Mouse (Mus musculus) forebrain, embryonic 15.5 days (tissue): ENCODE data around the gene Chst11. TPM values are rescaled to one million over a fixed set of nuclear protein-coding genes. Genes with fewer than 3 reads are reported as not detected.

Experiments used
- ATAC-seq: fragments of 200-750 bp; cut with Nextera tagmentation; replicated peaks from 2 replicates; pipeline ENCODE4 v1.8.0; 2017; ENCODE audit warnings: mild to moderate bottlenecking, moderate TSS enrichment, moderate library complexity
- H3K27ac ChIP-seq: fragments of 300-500 bp; sonication (generic); replicated peaks from 2 replicates; pipeline ENCODE4 v1.5.1; 2015; ENCODE audit warnings: mild to moderate bottlenecking, inconsistent platforms
- H3K27me3 ChIP-seq: fragments of 300-500 bp; sonication (generic); 2 replicates; pipeline ENCODE4 v1.6.1; 2015; ENCODE audit warnings: inconsistent platforms
- H3K36me3 ChIP-seq: fragments of 300-500 bp; sonication (generic); 2 replicates; pipeline ENCODE4 v1.6.1; 2015; ENCODE audit warnings: mild to moderate bottlenecking, inconsistent platforms
- H3K4me1 ChIP-seq: fragments of 300-500 bp; sonication (generic); 2 replicates; pipeline ENCODE4 v1.6.1; 2015; ENCODE audit warnings: inconsistent platforms
- H3K4me2 ChIP-seq: fragments of 300-500 bp; sonication (generic); replicated peaks from 2 replicates; pipeline ENCODE4 v1.6.1; 2015; ENCODE audit warnings: mild to moderate bottlenecking, inconsistent platforms
- H3K4me3 ChIP-seq: fragments of 300-500 bp; sonication (generic); 2 replicates; pipeline ENCODE4 v1.5.1; 2015; ENCODE audit warnings: mild to moderate bottlenecking, inconsistent platforms
- H3K9ac ChIP-seq: fragments of 300-500 bp; sonication (generic); replicated peaks from 2 replicates; pipeline ENCODE4 v1.6.1; 2015; ENCODE audit warnings: mild to moderate bottlenecking, inconsistent platforms
- H3K9me3 ChIP-seq: fragments of 300-500 bp; sonication (generic); 2 replicates; pipeline ENCODE4 v1.6.1; 2016; ENCODE audit warnings: inconsistent platforms
- WGBS: fragments of 180-500 bp; shearing (Covaris S2); methylation state at CpG from one replicate; pipeline ENCODE4 v1.1.7; 2015; ENCODE audit warnings: mixed read lengths; 5-methylcytosine and 5-hydroxymethylcytosine counted together
- polyA plus RNA-seq: library from polyadenylated mRNA; unstranded; fragments of >200 nt; fragmentation: Nextera tagmentation; extraction: Ambion mirVana; gene quantifications from 2 replicates; pipeline ENCODE4 v1.2.1, GENCODE M21; 2015

The Chst11 gene
- polyA plus RNA-seq = 3.1 TPM in 2 replicates

DNA sequence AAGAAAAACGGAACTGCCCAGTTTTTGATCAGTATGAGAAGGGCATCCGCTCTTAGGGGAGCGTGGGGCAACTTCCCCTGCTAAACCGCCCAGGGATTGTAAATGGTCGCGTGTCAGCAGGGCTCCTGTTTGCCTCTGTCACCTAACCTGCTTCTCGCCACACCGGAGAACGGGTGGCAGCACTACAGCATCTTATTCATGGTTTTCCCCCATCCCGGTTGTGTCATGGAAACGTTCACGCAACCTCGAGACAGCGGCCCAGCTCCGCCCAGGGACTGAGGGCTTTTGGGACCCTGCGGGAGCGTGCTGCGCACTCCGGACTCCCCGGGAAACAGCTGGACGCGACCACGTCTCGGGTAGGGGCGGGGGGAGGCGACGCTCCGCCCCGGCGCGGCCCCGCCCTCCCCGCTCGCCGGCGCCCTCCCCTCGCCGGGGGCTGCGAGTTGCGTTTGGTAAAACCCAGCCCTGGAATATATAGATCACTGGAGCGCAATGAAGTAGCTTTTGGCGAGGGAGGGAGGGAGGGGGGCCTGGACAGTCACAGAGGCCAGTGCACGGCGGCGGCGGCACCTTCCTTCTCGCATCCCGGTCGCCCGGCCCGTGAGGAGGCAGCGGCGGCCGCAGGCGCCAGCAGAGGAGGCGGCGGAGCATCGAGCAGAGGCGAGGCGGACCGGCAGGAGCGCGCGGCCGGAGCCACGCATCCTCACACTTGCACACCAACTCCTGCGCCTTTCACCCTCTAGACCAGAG is at the start of gene Chst11:
Gene Chst11, plus strand, starts transcription at position 549 of the 750 bp plus-strand sequence.
- ATAC-seq = peak; percentile 85
- Histone ChIP-seq H3K27me3 (peaks cover 10% of the 10 kb centered on the region; the same call in 1 of the 2 replicates), H3K4me1 (peaks cover 31% of the 10 kb centered on the region), H3K27ac (peak within 1 kb of the TSS; percentile 80), H3K9me3 (no peaks in the 10 kb centered on the region), H3K36me3 (no peaks in the 10 kb centered on the region), H3K4me2 (peak within 1 kb of the TSS; percentile 83), H3K9ac (peak within 1 kb of the TSS; percentile 85), H3K4me3 (peak within 1 kb of the TSS; percentile 88)
- WGBS = under 1% methylated on average over 67 of the region's 67 CpGs

DNA sequence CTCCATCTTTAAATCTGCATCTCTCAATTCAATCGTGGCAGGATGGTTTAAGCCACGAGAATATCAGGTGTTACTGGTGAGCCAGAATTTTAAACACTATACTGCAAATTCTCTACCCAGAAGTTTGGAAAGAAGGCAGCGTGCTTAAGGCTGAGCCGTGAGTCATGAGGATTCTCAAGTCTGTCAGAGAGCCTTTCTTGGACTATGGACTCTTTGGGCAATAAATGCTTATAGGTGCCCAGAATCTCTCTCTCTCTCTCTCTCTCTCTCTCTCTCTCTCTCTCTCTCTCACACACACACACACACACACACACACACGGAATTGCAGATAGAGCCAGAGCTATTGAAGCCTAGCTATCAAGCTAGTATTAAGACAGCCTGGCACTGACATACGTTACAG is 49.5 kb upstream of the Chst11 start:
- WGBS = 88% methylated on average over 6 of the region's 6 CpGs
- Histone ChIP-seq H3K4me2 (no peak overlapping the region), H3K27me3 (no peaks in the 10 kb centered on the region), H3K9me3 (no peaks in the 10 kb centered on the region), H3K9ac (no peak overlapping the region), H3K27ac (no peak overlapping the region), H3K4me3 (no peak overlapping the region), H3K4me1 (no peaks in the 10 kb centered on the region), H3K36me3 (no peaks in the 10 kb centered on the region)
- ATAC-seq = no peak

DNA sequence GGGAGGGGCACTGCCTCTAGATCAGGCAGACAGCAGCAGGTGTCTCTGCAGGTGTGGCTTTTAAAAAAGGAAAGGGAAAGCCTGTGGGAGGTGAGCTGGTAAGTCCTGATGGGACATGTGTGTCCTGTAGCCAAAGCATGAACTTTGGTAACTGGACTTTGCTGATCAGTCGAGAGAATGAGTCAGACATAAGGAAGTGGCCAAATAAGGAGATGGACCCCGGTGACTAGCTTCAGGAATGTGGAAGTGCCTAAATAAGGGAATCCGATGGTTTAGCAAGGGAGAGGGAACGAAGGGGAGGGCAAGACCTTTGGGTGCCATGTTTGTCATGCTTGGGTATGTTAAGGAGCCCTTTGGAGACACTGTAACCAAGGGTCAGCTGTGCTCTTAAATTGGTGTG is 31.9 kb upstream of the Chst11 start:
- H3K27me3 ChIP-seq = no peaks in the 10 kb centered on the region
- no peaks in the 10 kb centered on the region for H3K36me3 ChIP-seq
- no peak overlapping the region for H3K4me2 ChIP-seq
- WGBS = 88% methylated on average over 4 of the region's 4 CpGs
- peaks cover 3% of the 10 kb centered on the region; the same call in 1 of the 2 replicates for H3K9me3 ChIP-seq
- no peaks in the 10 kb centered on the region for H3K4me1 ChIP-seq
- H3K9ac ChIP-seq = no peak overlapping the region
- no peak for ATAC-seq
- no peak overlapping the region for H3K27ac ChIP-seq
- H3K4me3 ChIP-seq = no peak overlapping the region

DNA sequence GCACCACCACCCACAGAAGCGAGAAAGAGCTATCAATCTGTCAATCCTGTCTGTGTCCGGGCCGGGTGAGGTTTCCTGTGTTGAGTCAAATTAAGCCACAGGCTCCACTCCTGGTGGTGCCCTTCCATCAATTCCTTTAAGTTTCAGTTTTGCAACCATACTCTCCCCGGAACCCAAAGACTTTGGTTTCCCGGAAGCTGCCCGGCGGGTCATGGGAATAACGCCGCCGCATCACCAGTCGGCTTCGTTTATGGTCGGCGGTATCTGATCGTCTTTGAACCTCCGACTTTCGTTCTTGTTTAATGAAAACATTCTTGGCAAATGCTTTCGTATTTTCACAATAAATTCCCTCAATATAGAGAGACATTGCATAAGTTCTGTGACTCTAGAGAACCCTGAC is 30.2 kb upstream of the Chst11 start:
- Histone ChIP-seq H3K36me3 (no peaks in the 10 kb centered on the region), H3K9ac (no peak overlapping the region), H3K4me1 (no peaks in the 10 kb centered on the region), H3K4me2 (no peak overlapping the region), H3K4me3 (no peak overlapping the region), H3K27ac (no peak overlapping the region), H3K27me3 (no peaks in the 10 kb centered on the region), H3K9me3 (peaks cover 3% of the 10 kb centered on the region; the same call in 1 of the 2 replicates)
- WGBS = 93% methylated on average over 18 of the region's 18 CpGs
- ATAC-seq = no peak

DNA sequence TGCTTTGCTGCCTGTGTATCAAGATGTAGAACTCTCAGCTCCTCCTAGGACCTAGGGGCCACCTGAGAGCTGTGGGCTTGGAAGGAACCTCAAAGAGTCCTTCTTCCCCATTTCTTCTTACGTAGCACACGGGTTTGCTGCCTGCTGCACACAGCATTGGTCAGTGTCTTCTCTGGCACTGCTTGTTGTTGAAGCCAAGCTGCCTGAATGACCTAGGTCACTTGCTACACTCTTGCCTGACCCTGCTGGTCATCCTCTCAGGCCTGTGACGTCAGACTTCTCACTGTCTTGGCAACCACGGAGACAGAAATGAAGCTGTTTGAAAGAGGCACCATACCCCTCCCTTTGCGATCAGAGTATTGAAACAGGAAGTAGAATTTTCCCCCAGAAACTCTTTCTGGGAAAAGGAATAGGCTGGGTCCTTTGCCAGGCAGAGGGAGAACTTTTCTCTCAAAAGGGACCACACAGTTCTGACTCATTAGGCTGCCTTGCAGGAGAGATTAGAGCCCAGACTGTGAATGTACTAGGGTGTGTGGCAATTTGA is 27.0 kb upstream of the Chst11 start:
- no peak for ATAC-seq
- Histone ChIP-seq H3K4me2 (no peak overlapping the region), H3K27ac (no peak overlapping the region), H3K27me3 (no peaks in the 10 kb centered on the region), H3K36me3 (no peaks in the 10 kb centered on the region), H3K4me1 (no peaks in the 10 kb centered on the region), H3K9me3 (peaks cover 3% of the 10 kb centered on the region; the same call in 1 of the 2 replicates), H3K9ac (no peak overlapping the region), H3K4me3 (no peak overlapping the region)
- WGBS = 80% methylated on average over 5 of the region's 5 CpGs

DNA sequence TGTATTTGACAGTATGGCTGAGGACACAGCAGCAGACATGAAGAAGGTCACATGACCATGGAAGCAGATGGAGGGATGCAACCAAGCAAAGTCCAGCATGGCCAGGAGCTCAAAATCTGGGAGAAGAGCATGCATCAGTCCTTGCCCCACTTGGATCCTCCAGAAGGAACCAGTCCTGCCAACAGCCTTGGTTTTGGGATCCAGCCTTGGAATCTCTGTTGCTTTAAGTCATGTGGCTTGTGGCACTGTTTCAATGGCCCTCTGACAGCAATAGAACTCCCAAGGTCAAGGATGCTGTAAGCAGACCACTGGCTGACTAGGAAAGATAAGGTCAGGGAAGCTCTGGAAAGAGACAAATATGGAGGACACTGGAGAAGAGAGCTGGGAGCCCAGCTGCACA is 26.0 kb upstream of the Chst11 start:
- Histone ChIP-seq H3K9me3 (peaks cover under 1% of the 10 kb centered on the region; the same call in 1 of the 2 replicates), H3K27me3 (no peaks in the 10 kb centered on the region), H3K36me3 (no peaks in the 10 kb centered on the region), H3K4me3 (no peak overlapping the region), H3K4me1 (no peaks in the 10 kb centered on the region), H3K9ac (no peak overlapping the region), H3K27ac (no peak overlapping the region), H3K4me2 (no peak overlapping the region)
- ATAC-seq = no peak

DNA sequence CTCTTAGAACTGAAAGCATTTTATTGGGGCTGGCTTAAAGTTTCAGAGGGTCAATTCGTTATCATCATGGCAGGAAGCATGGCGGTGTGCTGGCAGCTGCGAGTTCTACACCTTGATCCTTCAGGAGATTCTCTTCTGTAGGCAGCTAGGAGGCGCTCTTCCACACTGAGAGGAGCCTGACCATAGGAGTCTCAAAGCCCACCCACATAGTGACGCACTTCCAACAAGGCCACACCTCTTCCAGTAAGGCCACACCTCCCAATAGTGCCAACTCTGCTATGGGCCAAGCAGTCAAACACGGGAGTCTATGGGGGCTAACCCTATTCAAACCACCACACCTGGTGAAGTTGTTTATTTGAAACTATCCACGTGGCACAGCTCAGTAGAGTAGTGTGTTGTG is 24.0 kb upstream of the Chst11 start:
- no peak for ATAC-seq
- Histone ChIP-seq H3K9ac (no peak overlapping the region), H3K4me2 (no peak overlapping the region), H3K27ac (no peak overlapping the region), H3K27me3 (no peaks in the 10 kb centered on the region), H3K36me3 (no peaks in the 10 kb centered on the region), H3K9me3 (no peaks in the 10 kb centered on the region), H3K4me3 (no peak overlapping the region), H3K4me1 (no peaks in the 10 kb centered on the region)
- WGBS = 47% methylated on average over 7 of the region's 7 CpGs

DNA sequence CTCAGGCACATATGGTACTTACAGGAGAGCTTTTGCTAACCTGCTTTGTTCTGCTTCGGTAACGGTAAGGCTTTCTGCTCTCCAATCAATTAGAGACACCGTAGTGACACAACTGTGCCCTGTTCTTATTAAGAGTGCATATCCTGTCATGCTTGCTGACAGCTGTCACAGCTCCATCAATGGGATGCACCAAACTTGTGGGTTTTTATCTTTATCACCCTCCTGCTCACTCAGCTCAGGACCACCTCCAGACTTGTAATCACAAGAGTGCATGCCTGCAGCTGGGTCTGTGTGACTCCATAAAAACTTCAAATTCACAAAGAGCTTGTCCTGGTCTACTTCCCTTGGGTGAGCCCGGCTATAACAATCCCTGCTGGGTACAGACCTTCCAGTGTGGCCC is 23.3 kb upstream of the Chst11 start:
- no peak overlapping the region for H3K9ac ChIP-seq
- no peak overlapping the region for H3K4me3 ChIP-seq
- WGBS = 88% methylated on average over 4 of the region's 4 CpGs
- no peak overlapping the region for H3K4me2 ChIP-seq
- no peaks in the 10 kb centered on the region for H3K27me3 ChIP-seq
- no peaks in the 10 kb centered on the region for H3K36me3 ChIP-seq
- ATAC-seq = no peak
- no peaks in the 10 kb centered on the region for H3K4me1 ChIP-seq
- H3K27ac ChIP-seq = no peak overlapping the region
- H3K9me3 ChIP-seq = no peaks in the 10 kb centered on the region

DNA sequence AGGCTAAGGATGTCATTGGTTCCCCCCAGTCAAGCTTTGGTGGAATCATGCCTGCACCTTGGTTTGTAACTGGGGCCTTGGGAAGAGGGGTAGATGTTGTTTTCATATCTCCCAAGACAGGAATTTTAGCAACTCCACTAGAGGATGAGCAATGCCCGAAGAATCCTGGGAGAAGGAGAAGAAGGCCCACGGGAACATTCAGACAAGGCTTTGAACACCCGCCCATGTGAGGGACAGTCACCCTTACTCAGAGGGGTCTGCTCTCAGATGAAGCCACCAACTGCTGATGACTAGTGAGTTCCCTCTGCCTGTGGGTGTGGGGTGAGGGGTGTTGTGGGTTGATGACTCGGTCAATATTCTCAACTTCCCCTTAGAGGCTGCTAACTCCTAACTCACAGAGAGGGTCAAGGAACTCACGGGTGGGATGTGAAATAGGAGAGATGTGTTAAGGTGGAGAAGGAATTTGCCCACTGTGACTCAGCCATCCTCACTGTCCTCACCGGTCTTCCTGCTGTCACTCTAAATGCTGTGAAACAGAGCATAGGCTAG is 22.8 kb upstream of the Chst11 start:
- H3K36me3 ChIP-seq = no peaks in the 10 kb centered on the region
- WGBS = 87% methylated on average over 6 of the region's 6 CpGs
- no peaks in the 10 kb centered on the region for H3K4me1 ChIP-seq
- no peak overlapping the region for H3K4me3 ChIP-seq
- H3K27me3 ChIP-seq = no peaks in the 10 kb centered on the region
- ATAC-seq = no peak
- H3K9me3 ChIP-seq = no peaks in the 10 kb centered on the region
- H3K27ac ChIP-seq = no peak overlapping the region
- no peak overlapping the region for H3K9ac ChIP-seq
- no peak overlapping the region for H3K4me2 ChIP-seq

DNA sequence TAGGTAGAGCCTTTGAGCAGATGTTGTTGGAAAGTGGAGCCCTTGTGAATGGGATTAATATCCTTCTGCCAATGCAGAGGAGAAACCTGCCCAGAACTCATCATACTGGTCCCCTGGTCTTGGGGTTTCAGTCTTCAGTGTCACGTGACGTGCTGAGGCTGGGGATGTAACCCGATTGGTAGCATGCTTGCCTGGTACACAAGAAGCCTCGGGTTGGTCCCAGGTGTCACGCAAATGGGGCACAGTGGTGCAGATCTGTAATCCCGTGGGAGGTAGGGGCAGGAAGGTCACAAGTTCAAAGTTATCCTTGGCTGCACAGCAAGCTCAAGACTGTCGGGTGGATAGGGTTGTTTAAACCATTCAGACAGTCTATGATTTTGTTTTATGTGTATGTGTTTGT is 20.8 kb upstream of the Chst11 start:
- Histone ChIP-seq H3K27ac (no peak overlapping the region), H3K27me3 (no peaks in the 10 kb centered on the region), H3K9me3 (no peaks in the 10 kb centered on the region), H3K4me3 (no peak overlapping the region), H3K36me3 (no peaks in the 10 kb centered on the region), H3K9ac (no peak overlapping the region), H3K4me1 (no peaks in the 10 kb centered on the region), H3K4me2 (no peak overlapping the region)
- 80% methylated on average over 7 of the region's 7 CpGs for WGBS
- no peak for ATAC-seq

DNA sequence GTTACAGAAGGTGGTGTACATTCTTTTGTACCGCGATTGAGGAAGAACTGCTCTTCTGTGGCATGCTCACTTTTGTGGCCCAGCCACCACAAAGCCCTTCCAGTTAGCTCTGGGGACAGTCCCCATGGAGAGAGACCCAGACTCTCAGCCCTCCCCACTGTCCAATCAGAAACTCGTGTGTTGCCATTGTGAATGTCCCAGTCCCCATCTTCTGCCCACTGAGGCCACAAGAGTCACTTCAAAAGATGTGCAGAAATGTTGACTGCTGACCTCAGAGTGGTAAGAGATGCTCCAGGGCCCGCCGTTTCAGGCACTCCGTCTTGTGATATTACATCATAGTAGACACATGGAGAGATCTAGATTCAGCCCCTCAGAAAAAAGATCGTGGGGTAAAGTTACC is 18.6 kb upstream of the Chst11 start:
- WGBS = 89% methylated on average over 7 of the region's 7 CpGs
- Histone ChIP-seq H3K9me3 (no peaks in the 10 kb centered on the region), H3K27ac (no peak overlapping the region), H3K36me3 (no peaks in the 10 kb centered on the region), H3K27me3 (no peaks in the 10 kb centered on the region), H3K4me1 (no peaks in the 10 kb centered on the region), H3K4me3 (no peak overlapping the region), H3K9ac (no peak overlapping the region), H3K4me2 (no peak overlapping the region)
- no peak for ATAC-seq

DNA sequence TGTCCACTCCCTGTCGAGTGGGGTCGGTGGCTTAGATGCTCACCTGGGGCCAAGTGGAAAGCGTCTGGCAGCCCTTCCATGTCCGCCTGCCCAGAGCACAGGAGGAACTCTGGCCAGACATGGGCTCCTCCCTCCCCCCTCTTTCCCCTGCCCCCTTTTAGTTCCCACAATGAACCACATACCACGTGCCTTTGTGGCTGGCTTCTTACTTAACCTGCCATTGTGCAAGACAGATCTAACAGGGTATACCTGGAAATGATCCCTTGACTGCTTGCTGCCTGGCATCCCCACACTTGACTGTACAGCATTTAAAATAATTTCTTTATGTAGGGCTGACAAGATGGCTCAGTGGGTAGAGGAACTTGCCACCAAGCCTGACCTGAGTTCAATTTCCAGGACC is 15.7 kb upstream of the Chst11 start:
- H3K4me2 ChIP-seq = no peak overlapping the region
- no peaks in the 10 kb centered on the region for H3K4me1 ChIP-seq
- no peaks in the 10 kb centered on the region for H3K27me3 ChIP-seq
- no peaks in the 10 kb centered on the region for H3K36me3 ChIP-seq
- WGBS = 64% methylated on average over 5 of the region's 5 CpGs
- no peak for ATAC-seq
- no peaks in the 10 kb centered on the region for H3K9me3 ChIP-seq
- no peak overlapping the region for H3K27ac ChIP-seq
- H3K9ac ChIP-seq = no peak overlapping the region
- no peak overlapping the region for H3K4me3 ChIP-seq
